In the genomic region with DNA sequence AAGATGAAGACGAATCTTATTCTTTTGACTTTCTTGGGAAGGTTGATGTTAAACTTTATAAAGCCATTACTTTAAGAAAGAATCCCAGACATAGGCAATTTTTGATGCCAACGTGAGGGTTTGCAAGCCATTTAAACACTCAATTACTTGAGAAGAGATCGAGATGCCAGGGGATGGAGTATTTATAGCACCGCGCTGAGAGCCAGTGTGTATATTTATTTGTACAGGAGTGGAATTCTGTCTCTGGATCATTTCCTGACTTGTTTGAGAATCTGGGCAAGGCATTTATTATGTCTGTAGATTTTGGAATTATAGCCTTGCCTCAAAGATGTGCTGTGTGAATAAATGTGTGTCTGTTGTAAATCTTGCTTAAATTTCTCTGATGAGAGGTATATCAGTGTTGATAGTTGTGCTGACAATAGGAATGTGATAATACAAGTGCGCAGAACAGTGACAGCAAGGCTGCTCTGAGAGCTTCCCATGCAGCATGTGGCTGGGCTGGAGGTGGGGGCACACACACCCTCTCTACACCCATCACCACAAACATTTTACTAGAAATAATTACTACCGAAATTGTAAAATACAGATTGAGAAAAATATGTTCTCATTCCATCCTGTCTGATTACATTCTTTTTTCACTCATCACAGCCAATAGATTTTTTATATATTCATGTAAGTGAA, we compare ENCODE assay signal across 19 mouse cellular contexts. TPM values are rescaled to one million over a fixed set of nuclear protein-coding genes. Genes with fewer than 3 reads are reported as not detected.
DNase-seq lines count a peak whose midpoint lies in the region; ATAC-seq and TF ChIP-seq lines count a peak whose summit lies in the region.
"Had no signal": no experiment of that assay in that cellular context is flagged by ENCODE, and none has a peak within 500 bp of the region (broad histone marks: within the 10 kb centered on the region; RNA-seq: fewer than 3 reads in every experiment).

No protein-coding gene starts in this region.

- H3K4me2 ChIP-seq in heart, embryonic 11.5 days = peak overlapping the region; percentile 32
- H3K4me2 ChIP-seq in heart, embryonic 15.5 days = peak overlapping the region; percentile 29
- H3K4me2 ChIP-seq in forebrain, postnatal 0 days (ENCODE audit: low read depth) = no peak overlapping the region
- H3K4me2 ChIP-seq: embryonic facial prominence, embryonic 13.5 days; forebrain, embryonic 13.5 days; hindbrain, embryonic 12.5 days had no signal

- no peak overlapping the region for H3K4me3 ChIP-seq in gastrocnemius, adult 2 months
- no peak overlapping the region for H3K4me3 ChIP-seq in heart, embryonic 11.5 days (ENCODE audit: low read depth, low read length)
- H3K4me3 ChIP-seq in heart, embryonic 15.5 days = no peak overlapping the region
- no peak overlapping the region for H3K4me3 ChIP-seq in forebrain, postnatal 0 days (ENCODE audit: low read depth, low read length)
- H3K4me3 ChIP-seq: embryonic facial prominence, embryonic 13.5 days; forebrain, embryonic 13.5 days; hindbrain, embryonic 12.5 days had no signal

- no peak for DNase-seq in gastrocnemius, adult 2 months
- DNase-seq in gastrocnemius, adult 8-10 months (ENCODE audit: low spot score in 2 of 2) = no peak
- no peak for DNase-seq in heart, postnatal 4 days
- no peak for DNase-seq in forebrain, postnatal 0 days
- no peak for DNase-seq in layer of hippocampus, adult 8-10 months (ENCODE audit: low spot score in 2 of 2)
- DNase-seq: adrenal gland, postnatal 10 days; cerebellum, adult 11-12 months; cerebellum, adult 9-10 months; cerebellum, postnatal 25 days; gastrocnemius, postnatal 10 days; kidney, adult 11 months; kidney, adult 9 months had no signal

- 43% methylated on average over 7 of the region's 7 CpGs for WGBS in heart, embryonic 11.5 days (ENCODE audit: insufficient replicate concordance)
- 27% methylated on average over 7 of the region's 7 CpGs for WGBS in heart, embryonic 15.5 days
- 62% methylated on average over 7 of the region's 7 CpGs for WGBS in forebrain, postnatal 0 days

- no peak overlapping the region for H3K9ac ChIP-seq in heart, embryonic 11.5 days (ENCODE audit: low read depth, low read length)
- H3K9ac ChIP-seq in heart, embryonic 15.5 days = no peak overlapping the region
- H3K9ac ChIP-seq in forebrain, postnatal 0 days = no peak overlapping the region
- H3K9ac ChIP-seq: embryonic facial prominence, embryonic 13.5 days; forebrain, embryonic 13.5 days; hindbrain, embryonic 12.5 days had no signal

- intact Hi-C loops in gastrocnemius, adult 2 months (cut with DNase I) = no loop called here

- H3K4me1 ChIP-seq in heart, embryonic 11.5 days (ENCODE audit: control insufficient read depth, insufficient read depth, low read length) = peaks cover 17% of the 10 kb centered on the region
- peaks cover 23% of the 10 kb centered on the region for H3K4me1 ChIP-seq in heart, embryonic 15.5 days (replicated peaks)
- H3K4me1 ChIP-seq in forebrain, postnatal 0 days (ENCODE audit: insufficient read depth) = no peaks in the 10 kb centered on the region
- H3K4me1 ChIP-seq: embryonic facial prominence, embryonic 13.5 days; forebrain, embryonic 13.5 days; hindbrain, embryonic 12.5 days had no signal

- H3K27ac ChIP-seq in gastrocnemius, adult 2 months = peak overlapping the region; percentile 48
- H3K27ac ChIP-seq in heart, embryonic 11.5 days (ENCODE audit: low read depth, low read length) = no peak overlapping the region; the same call in 1 of the 2 replicates
- H3K27ac ChIP-seq in heart, embryonic 15.5 days = peak overlapping the region; percentile 76
- no peak overlapping the region for H3K27ac ChIP-seq in forebrain, postnatal 0 days (ENCODE audit: low read depth, low read length)
- H3K27ac ChIP-seq: embryonic facial prominence, embryonic 13.5 days; forebrain, embryonic 13.5 days; hindbrain, embryonic 12.5 days had no signal

- H3K9me3 ChIP-seq in heart, embryonic 11.5 days (replicated peaks; ENCODE audit: control insufficient read depth, low read length) = no peaks in the 10 kb centered on the region
- H3K9me3 ChIP-seq in heart, embryonic 15.5 days (replicated peaks) = no peaks in the 10 kb centered on the region
- no peaks in the 10 kb centered on the region for H3K9me3 ChIP-seq in forebrain, postnatal 0 days (ENCODE audit: low read length)
- H3K9me3 ChIP-seq: embryonic facial prominence, embryonic 13.5 days; forebrain, embryonic 13.5 days; hindbrain, embryonic 12.5 days had no signal

- H3K36me3 ChIP-seq in heart, embryonic 11.5 days (ENCODE audit: control insufficient read depth, insufficient read depth, low read length) = no peaks in the 10 kb centered on the region
- H3K36me3 ChIP-seq in heart, embryonic 15.5 days = no peaks in the 10 kb centered on the region
- H3K36me3 ChIP-seq in forebrain, postnatal 0 days (ENCODE audit: insufficient read depth) = no peaks in the 10 kb centered on the region
- H3K36me3 ChIP-seq: embryonic facial prominence, embryonic 13.5 days; hindbrain, embryonic 12.5 days had no signal

- TF ChIP-seq CTCF in gastrocnemius, adult 2 months (IDR thresholded peaks at IDR 0.05) = no peak
- no peak for TF ChIP-seq CTCF in forebrain, postnatal 0 days (IDR thresholded peaks at IDR 0.05; ENCODE audit: low read depth)

- ATAC-seq in heart, embryonic 11.5 days (replicated peaks; ENCODE audit: insufficient number of reproducible peaks, low FRiP score, low TSS enrichment) = peak; percentile 61; the same call in 1 of the 2 replicates
- ATAC-seq in heart, embryonic 15.5 days (replicated peaks; ENCODE audit: insufficient number of reproducible peaks, insufficient read depth, low FRiP score, low read depth) = peak; percentile 74; the same call in 1 of the 2 replicates
- ATAC-seq in forebrain, postnatal 0 days = no peak
- ATAC-seq: forebrain, embryonic 13.5 days; hindbrain, embryonic 16.5 days; inflammation-experienced regulatory T-cells, adult 6 months had no signal

- H3K27me3 ChIP-seq in heart, embryonic 11.5 days (ENCODE audit: control insufficient read depth, insufficient read depth, low read length) = no peaks in the 10 kb centered on the region
- no peaks in the 10 kb centered on the region for H3K27me3 ChIP-seq in heart, embryonic 15.5 days
- no peaks in the 10 kb centered on the region for H3K27me3 ChIP-seq in forebrain, postnatal 0 days (ENCODE audit: insufficient read depth, low read length)
- H3K27me3 ChIP-seq: embryonic facial prominence, embryonic 13.5 days; forebrain, embryonic 13.5 days; hindbrain, embryonic 12.5 days had no signal

RNA-seq across cellular contexts. Expression of gene Eif4g2, which starts 58.6 kb away (rescaled TPM):
- 100 to 1,000 TPM; 692 to 802 TPM for total RNA-seq in gastrocnemius, adult 2 months (2021)
- 100 to 1,000 TPM; 685 to 750 (median 713) TPM for total RNA-seq in gastrocnemius, adult 8-10 months (2022)
- 884 and 1,030 TPM in 2 replicates for polyA plus RNA-seq in heart, embryonic 11.5 days (2014; fragmentation: Nextera tagmentation; extraction: Ambion mirVana)
- 1,000 to 10,000 TPM in 1 of 2 experiments, 100 to 1,000 TPM in 1; 990 to 1,046 TPM for total RNA-seq in heart, postnatal 4 days (2021)
- polyA plus RNA-seq in heart, embryonic 15.5 days (2015; fragmentation: Nextera tagmentation; extraction: Ambion mirVana) = 528 and 555 TPM in 2 replicates
- 576 and 580 TPM in 2 replicates for total RNA-seq in forebrain, postnatal 0 days (2014; rRNA removed)
- polyA plus RNA-seq in forebrain, postnatal 0 days (2015; fragmentation: Nextera tagmentation; extraction: Ambion mirVana) = 912 and 916 TPM in 2 replicates
- 100 to 1,000 TPM; 572 to 597 (median 584) TPM for total RNA-seq in layer of hippocampus, adult 8-10 months (2022)

Comparison
In these comparisons a context has a peak if more than half of its experiments do, and no peak if none do; other contexts are left out.
1. H3K27ac ChIP-seq: peak in gastrocnemius, adult 2 months (single experiment) and heart, embryonic 15.5 days (single experiment); none in heart, embryonic 11.5 days (single experiment) and forebrain, postnatal 0 days (single experiment).